In genomic region chr6:124712918-124713317, GRCm38 (mm10) we compare ENCODE assay signal across 9 mouse cellular contexts. TPM values are rescaled to one million over a fixed set of nuclear protein-coding genes. Genes with fewer than 3 reads are reported as not detected.
DNase-seq lines count a peak whose midpoint lies in the region; ATAC-seq and TF ChIP-seq lines count a peak whose summit lies in the region.
"Had no signal": no experiment of that assay in that cellular context is flagged by ENCODE, and none has a peak within 500 bp of the region (broad histone marks: within the 10 kb centered on the region; RNA-seq: fewer than 3 reads in every experiment).

No protein-coding gene starts in this region.

- H3K4me3 ChIP-seq in heart, adult 2 months = peak overlapping the region; percentile 88
- peak overlapping the region; percentile 99 for H3K4me3 ChIP-seq in thymus, adult 2 months (ENCODE audit: control insufficient read depth, insufficient read depth, low read length)
- H3K4me3 ChIP-seq in liver, embryonic 12.5 days = peak overlapping the region; percentile 89

- H3K9ac ChIP-seq in heart, adult 2 months (ENCODE audit: low read depth, low read length) = peak overlapping the region; percentile 94
- peak overlapping the region; percentile 88 for H3K9ac ChIP-seq in liver, embryonic 12.5 days

- peaks cover 5% of the 10 kb centered on the region for H3K36me3 ChIP-seq in heart, adult 2 months (ENCODE audit: control insufficient read depth, insufficient read depth, low read length)
- peaks cover 21% of the 10 kb centered on the region for H3K36me3 ChIP-seq in thymus, adult 2 months (ENCODE audit: control insufficient read depth, insufficient read depth, low read length)
- peaks cover 74% of the 10 kb centered on the region for H3K36me3 ChIP-seq in liver, embryonic 12.5 days

- no peak for TF ChIP-seq CTCF in heart, adult 2 months (IDR thresholded peaks at IDR 0.05)
- no peak for TF ChIP-seq CTCF in thymus, adult 2 months (IDR thresholded peaks at IDR 0.05; ENCODE audit: borderline replicate concordance, control insufficient read depth, extremely low read depth, insufficient read depth, low read length, poor library complexity)

- TF ChIP-seq EP300 in heart, adult 2 months (IDR thresholded peaks at IDR 0.05; ENCODE audit: insufficient read depth, low read depth, low read length) = no peak

- intact Hi-C loops in heart, adult 2 months (cut with DNase I) = loop anchor here (1.0 to 2.0 kb wide), 5 partner anchors 27 to 326 kb away; partner anchors contain the start of genes Atn1, Gm45234, Ing4 and Lpcat3

- ATAC-seq in liver, embryonic 12.5 days = no peak

- H3K27ac ChIP-seq in heart, adult 2 months = peak overlapping the region; percentile 96
- H3K27ac ChIP-seq in thymus, adult 2 months (ENCODE audit: control insufficient read depth, insufficient read depth, low read length) = no peak overlapping the region
- H3K27ac ChIP-seq in liver, embryonic 12.5 days = peak overlapping the region; percentile 89

- peaks cover 2% of the 10 kb centered on the region; the same call in 1 of the 2 replicates for H3K79me2 ChIP-seq in heart, adult 2 months (replicated peaks; ENCODE audit: control insufficient read depth, insufficient read depth, low read length)

- H3K4me1 ChIP-seq in heart, adult 2 months (ENCODE audit: control insufficient read depth, insufficient read depth, low read length) = peaks cover 5% of the 10 kb centered on the region
- peaks cover 15% of the 10 kb centered on the region for H3K4me1 ChIP-seq in thymus, adult 2 months (replicated peaks; ENCODE audit: control insufficient read depth, insufficient read depth, low read length)
- peaks cover 74% of the 10 kb centered on the region for H3K4me1 ChIP-seq in liver, embryonic 12.5 days

- H3K9me3 ChIP-seq in liver, embryonic 12.5 days (replicated peaks) = no peaks in the 10 kb centered on the region

- WGBS in heart, adult 2 months = 10% methylated on average over 11 of the region's 11 CpGs
- 16% methylated on average over 11 of the region's 11 CpGs for WGBS in thymus, adult 2 months
- 11% methylated on average over 11 of the region's 11 CpGs for WGBS in liver, embryonic 12.5 days (ENCODE audit: insufficient replicate concordance)

- no peak for TF ChIP-seq POLR2A in heart, adult 2 months (IDR thresholded peaks at IDR 0.05; ENCODE audit: insufficient read depth, low read depth, low read length)
- TF ChIP-seq POLR2A in thymus, adult 2 months (IDR thresholded peaks at IDR 0.05; ENCODE audit: control insufficient read depth, extremely low read depth, insufficient read depth, low read length, poor library complexity) = no peak

- H3K27me3 ChIP-seq in heart, adult 2 months (ENCODE audit: control insufficient read depth, insufficient read depth, low read length) = no peaks in the 10 kb centered on the region
- no peaks in the 10 kb centered on the region for H3K27me3 ChIP-seq in thymus, adult 2 months (ENCODE audit: control insufficient read depth, insufficient read depth, low read length)
- no peaks in the 10 kb centered on the region for H3K27me3 ChIP-seq in liver, embryonic 12.5 days (replicated peaks)

- peak overlapping the region; percentile 95 for H3K4me2 ChIP-seq in liver, embryonic 12.5 days

- no peak for DNase-seq in heart, adult 2 months
- no peak for DNase-seq in heart, adult 18-20 months
- no peak for DNase-seq in thymus, adult 2 months
- no peak for DNase-seq in thymus, postnatal 4 days
- DNase-seq in right cerebral cortex, postnatal 36 days (ENCODE audit: low spot score in 2 of 2) = no peak
- no peak for DNase-seq in cerebellum, adult 11 months
- DNase-seq in cerebellum, adult 18-20 months = no peak

RNA-seq across cellular contexts. Expression of gene Phb2, which starts 0.8 kb away (rescaled TPM):
- total RNA-seq in heart, adult 2 months (2021) = 100 to 1,000 TPM; 260 to 292 TPM
- 184 and 200 TPM in 2 replicates for polyA plus RNA-seq in heart, adult 2 months (2012; rRNA removed)
- 100 to 1,000 TPM; 277 to 319 TPM for total RNA-seq in heart, adult 18-20 months (2021)
- polyA plus RNA-seq in thymus, adult 2 months (2012; rRNA removed) = 150 and 171 TPM in 2 replicates
- polyA plus RNA-seq in liver, embryonic 12.5 days (2016; fragmentation: Nextera tagmentation; extraction: Ambion mirVana) = 433 and 443 TPM in 2 replicates

RNA-seq across cellular contexts. Expression of gene Emg1, which starts 0.9 kb away (rescaled TPM):
- total RNA-seq in heart, adult 2 months (2021) = 10 to 100 TPM; 71.4 to 78.8 TPM
- 51.8 and 79.0 TPM in 2 replicates for polyA plus RNA-seq in heart, adult 2 months (2012; rRNA removed)
- total RNA-seq in heart, adult 18-20 months (2021) = 10 to 100 TPM; 78.1 to 80.8 TPM
- 203 and 210 TPM in 2 replicates for polyA plus RNA-seq in thymus, adult 2 months (2012; rRNA removed)
- 200 TPM in 2 replicates for polyA plus RNA-seq in liver, embryonic 12.5 days (2016; fragmentation: Nextera tagmentation; extraction: Ambion mirVana)

RNA-seq across cellular contexts. Expression of gene Ptpn6, which starts 25.6 kb away (rescaled TPM):
- 1 to 10 TPM; 3.1 to 4.4 TPM for total RNA-seq in heart, adult 2 months (2021)
- 4.5 and 8.2 TPM in 2 replicates for polyA plus RNA-seq in heart, adult 2 months (2012; rRNA removed)
- 10 to 100 TPM in 1 of 2 experiments, 1 to 10 TPM in 1; 3.0 to 12.9 TPM for total RNA-seq in heart, adult 18-20 months (2021)
- 210 and 212 TPM in 2 replicates for polyA plus RNA-seq in thymus, adult 2 months (2012; rRNA removed)
- 30.8 and 31.3 TPM in 2 replicates for polyA plus RNA-seq in liver, embryonic 12.5 days (2016; fragmentation: Nextera tagmentation; extraction: Ambion mirVana)

RNA-seq across cellular contexts. Expression of gene Grcc10, which starts 28.3 kb away (rescaled TPM):
- total RNA-seq in heart, adult 2 months (2021) = 100 to 1,000 TPM; 280 to 314 TPM
- 296 and 328 TPM in 2 replicates for polyA plus RNA-seq in heart, adult 2 months (2012; rRNA removed)
- 100 to 1,000 TPM; 277 to 290 TPM for total RNA-seq in heart, adult 18-20 months (2021)
- 265 and 352 TPM in 2 replicates for polyA plus RNA-seq in thymus, adult 2 months (2012; rRNA removed)
- 109 and 116 TPM in 2 replicates for polyA plus RNA-seq in liver, embryonic 12.5 days (2016; fragmentation: Nextera tagmentation; extraction: Ambion mirVana)

RNA-seq across cellular contexts. Expression of gene Gm45234, which starts 42.9 kb away (rescaled TPM):
- 1 to 10 TPM in 1 of 2 experiments, not detected in 1; 1.9 TPM for total RNA-seq in heart, adult 2 months (2021)
- polyA plus RNA-seq in heart, adult 2 months (2012; rRNA removed) = not detected in 2 replicates
- total RNA-seq in heart, adult 18-20 months (2021) = not detected
- not detected in 2 replicates for polyA plus RNA-seq in thymus, adult 2 months (2012; rRNA removed)
- polyA plus RNA-seq in liver, embryonic 12.5 days (2016; fragmentation: Nextera tagmentation; extraction: Ambion mirVana) = not detected in 2 replicates
- total RNA-seq: megakaryocyte progenitor cell, adult 5-6 weeks had no signal
